Mouse (Mus musculus) spleen, postnatal 10 days (tissue): ENCODE data around the gene Pts.
A peak's percentile ranks its signal among the peaks of the same experiment; 100 is the strongest.

Source experiments
- DNase-seq, 2 experiments: peaks; one replicate each; pipeline ENCODE4 v3.0.0; 2021 to 2022; ENCODE audit warnings: low spot score in 2 of 2

Pts gene

GRCm38 (mm10) chr9:50528293-50528892 lies at the start of gene Pts:
Pts (minus strand) TSS chr9:50528724.
- DNase-seq: peak; percentile 96 to 98

- DNase-seq: no peak
These were observed 41.3 kb upstream of the Pts start for GRCm38 (mm10) chr9:50569599-50570525.

GRCm38 (mm10) chr9:50567881-50568280 lies 39.4 kb upstream of the Pts start:
- DNase-seq: no peak

- no peak for DNase-seq
These were observed 38.8 kb upstream of the Pts start for GRCm38 (mm10) chr9:50567372-50567771.

GRCm38 (mm10) chr9:50565940-50566339 lies 37.4 kb upstream of the Pts start:
- no peak for DNase-seq

GRCm38 (mm10) chr9:50565173-50565572 lies 36.6 kb upstream of the Pts start:
- DNase-seq: no peak

GRCm38 (mm10) chr9:50561918-50562360 lies 33.4 kb upstream of the Pts start:
- DNase-seq: no peak

- DNase-seq: no peak
These were observed 32.8 kb upstream of the Pts start, which contains the start of gene Tex12 for GRCm38 (mm10) chr9:50561145-50561917. Tex12 (minus strand) TSS chr9:50561325.

GRCm38 (mm10) chr9:50555094-50555446 lies 26.5 kb upstream of the Pts start, which contains the start of gene Bco2:
Bco2 (minus strand) TSS chr9:50555181.
- DNase-seq: no peak

GRCm38 (mm10) chr9:50554241-50555093 lies 25.9 kb upstream of the Pts start, which contains the start of gene Il18:
Il18 (plus strand) TSS chr9:50554827.
- DNase-seq: peak; percentile 16 to 50

- DNase-seq: no peak
These were observed 25.0 kb upstream of the Pts start for GRCm38 (mm10) chr9:50553547-50553946.

GRCm38 (mm10) chr9:50552206-50552605 lies 23.7 kb upstream of the Pts start:
- no peak for DNase-seq

- no peak for DNase-seq
These were observed 20.4 kb upstream of the Pts start for GRCm38 (mm10) chr9:50548936-50549335.

- peak in 1 of 2 experiments; percentile 40 for DNase-seq
These were observed 19.4 kb upstream of the Pts start for GRCm38 (mm10) chr9:50547859-50548478.

GRCm38 (mm10) chr9:50542401-50542800 lies 13.9 kb upstream of the Pts start:
- no peak for DNase-seq

GRCm38 (mm10) chr9:50540170-50540569 lies 11.6 kb upstream of the Pts start:
- DNase-seq: no peak

- DNase-seq: peak in 1 of 2 experiments; percentile 12
These were observed 8.8 kb upstream of the Pts start for GRCm38 (mm10) chr9:50537295-50537694.

GRCm38 (mm10) chr9:50536603-50537135 lies 8.1 kb upstream of the Pts start:
- DNase-seq: peak in 1 of 2 experiments; percentile 7

GRCm38 (mm10) chr9:50535930-50536329 lies 7.4 kb upstream of the Pts start:
- peak in 1 of 2 experiments; percentile 9 for DNase-seq

GRCm38 (mm10) chr9:50533791-50534190 lies 5.3 kb upstream of the Pts start:
- peak in 1 of 2 experiments; percentile 10 for DNase-seq
